Mouse (Mus musculus) MEL (cell line): ENCODE data around the gene Med7. TPM values are rescaled to one million over a fixed set of nuclear protein-coding genes. Genes with fewer than 3 reads are reported as not detected.

ENCODE experiments used
- DNase-seq: peaks from one replicate; pipeline ENCODE4 v3.0.0; 2011; ENCODE audit warnings: low read depth, low spot score
- H3K27ac ChIP-seq: 2 replicates; pipeline ENCODE4 v1.5.1; 2012; ENCODE audit warnings: low read depth, mild to moderate bottlenecking, control low read depth, low read length, moderate library complexity; ENCODE audit not compliant: control insufficient read depth
- H3K27me3 ChIP-seq, 2 experiments: fragments of 150-350 bp in 1 of 2; sonication (generic) in 1 of 2; 2 replicates each; pipeline ENCODE4 v1.6.1; 2012; ENCODE audit warnings: low read length in 2 of 2, mild to moderate bottlenecking in 2 of 2, improper control_type of control experiment in 1 of 2, moderate library complexity in 1 of 2; ENCODE audit not compliant: insufficient read depth in 2 of 2, control insufficient read depth in 1 of 2
- H3K36me3 ChIP-seq, 2 experiments: 2 replicates each; pipeline ENCODE4 v1.6.1; 2012 to 2014; ENCODE audit warnings: low read length in 2 of 2, improper control_type of control experiment in 1 of 2, inconsistent platforms in 1 of 2, mild to moderate bottlenecking in 1 of 2; ENCODE audit not compliant: insufficient read depth in 2 of 2, control insufficient read depth in 1 of 2
- H3K4me1 ChIP-seq, 2 experiments: fragments of 150-350 bp in 1 of 2; sonication (generic) in 1 of 2; 2 replicates each; pipeline ENCODE4 v1.6.1; 2012; ENCODE audit warnings: low read length in 2 of 2, improper control_type of control experiment in 1 of 2, mild to moderate bottlenecking in 1 of 2; ENCODE audit not compliant: insufficient read depth in 2 of 2, control insufficient read depth in 1 of 2
- H3K4me3 ChIP-seq, 2 experiments: fragments of 150-350 bp in 1 of 2; sonication (generic) in 1 of 2; 2 replicates each; pipeline ENCODE4 v1.5.1; 2012; ENCODE audit warnings: low read depth in 2 of 2, low read length in 2 of 2, mild to moderate bottlenecking in 2 of 2, moderate library complexity in 2 of 2, control low read depth in 1 of 2, improper control_type of control experiment in 1 of 2; ENCODE audit not compliant: control insufficient read depth in 1 of 2, insufficient read depth in 1 of 2
- H3K79me2 ChIP-seq: 2 replicates; pipeline ENCODE4 v1.6.1; 2012; ENCODE audit warnings: mild to moderate bottlenecking, low read length, moderate library complexity; ENCODE audit not compliant: control insufficient read depth, poor library complexity, insufficient read depth
- H3K9ac ChIP-seq: 2 replicates; pipeline ENCODE4 v1.6.1; 2012; ENCODE audit warnings: low read depth, mild to moderate bottlenecking, control low read depth, low read length, moderate library complexity; ENCODE audit not compliant: control insufficient read depth, poor library complexity, severe bottlenecking
- H3K9me3 ChIP-seq: fragments of 150-350 bp; sonication (generic); replicated peaks from 2 replicates; pipeline ENCODE4 v1.6.1; 2012; ENCODE audit warnings: mild to moderate bottlenecking, low read length, improper control_type of control experiment, moderate library complexity; ENCODE audit not compliant: insufficient read depth
- BHLHE40 ChIP-seq: IDR thresholded peaks from 2 replicates; pipeline ENCODE4 v1.6.1; 2012; ENCODE audit warnings: low read depth, mild to moderate bottlenecking, inconsistent platforms, low read length, improper control_type of control experiment, borderline replicate concordance
- CTCF ChIP-seq, 3 experiments: IDR thresholded peaks in 2 of 3; conservative IDR thresholded peaks in 1 of 3; 2 replicates each; pipeline ENCODE4 v1.5.1; 2011 to 2012; ENCODE audit warnings: low read length in 3 of 3, low read depth in 2 of 3, mild to moderate bottlenecking in 2 of 3, improper control_type of control experiment in 1 of 3, inconsistent platforms in 1 of 3, mixed read lengths in 1 of 3, moderate library complexity in 1 of 3; ENCODE audit not compliant: control insufficient read depth in 1 of 3, insufficient read depth in 1 of 3, poor library complexity in 1 of 3, severe bottlenecking in 1 of 3
- GABPA ChIP-seq: IDR thresholded peaks from 2 replicates; pipeline ENCODE4 v1.6.1; 2012; ENCODE audit warnings: low read depth, mild to moderate bottlenecking, inconsistent platforms, low read length, improper control_type of control experiment, moderate library complexity
- JUND ChIP-seq: IDR thresholded peaks from 2 replicates; pipeline ENCODE4 v1.6.1; 2011; ENCODE audit warnings: low read depth, mild to moderate bottlenecking, improper control_type of control experiment, low read length
- MEF2A ChIP-seq: IDR thresholded peaks from 2 replicates; pipeline ENCODE4 v1.6.1; 2014; ENCODE audit warnings: low read depth, mild to moderate bottlenecking, inconsistent platforms, low read length, improper control_type of control experiment; ENCODE audit not compliant: poor library complexity, insufficient replicate concordance, severe bottlenecking; ENCODE audit errors: extremely low read depth
- MYC ChIP-seq: IDR thresholded peaks from 2 replicates; pipeline ENCODE4 v1.6.1; 2011; ENCODE audit warnings: low read depth, mild to moderate bottlenecking, low read length, improper control_type of control experiment, moderate library complexity
- POLR2A ChIP-seq, 2 experiments: IDR thresholded peaks; 2 replicates each; pipeline ENCODE4 v1.6.1; 2011 to 2012; ENCODE audit warnings: low read length in 2 of 2, mild to moderate bottlenecking in 2 of 2, control low read depth in 1 of 2, improper control_type of control experiment in 1 of 2, low read depth in 1 of 2, moderate library complexity in 1 of 2; ENCODE audit not compliant: control insufficient read depth in 1 of 2, insufficient read depth in 1 of 2, poor library complexity in 1 of 2
- POLR2AphosphoS2 ChIP-seq: IDR thresholded peaks from 2 replicates; pipeline ENCODE4 v1.6.1; 2011; ENCODE audit warnings: low read length, improper control_type of control experiment
- POLR2AphosphoS5 ChIP-seq: IDR thresholded peaks from 2 replicates; pipeline ENCODE4 v1.6.1; 2012; ENCODE audit warnings: low read depth, borderline replicate concordance, mild to moderate bottlenecking, inconsistent platforms, low read length, moderate library complexity, mixed read lengths
- SMC3 ChIP-seq: IDR thresholded peaks from 2 replicates; pipeline ENCODE4 v1.6.1; 2011; ENCODE audit warnings: low read depth, low read length, improper control_type of control experiment
- TCF12 ChIP-seq: IDR thresholded peaks from 2 replicates; pipeline ENCODE4 v1.6.1; 2014; ENCODE audit warnings: low read depth, mild to moderate bottlenecking, inconsistent platforms, low read length, improper control_type of control experiment, moderate library complexity
- ZC3H11A ChIP-seq: IDR thresholded peaks from 2 replicates; pipeline ENCODE4 v1.6.1; 2012; ENCODE audit warnings: low read depth, mild to moderate bottlenecking, inconsistent platforms, low read length, improper control_type of control experiment
- ZKSCAN1 ChIP-seq: IDR thresholded peaks from 2 replicates; pipeline ENCODE4 v1.6.1; 2012; ENCODE audit warnings: low read depth, mild to moderate bottlenecking, inconsistent platforms, low read length, improper control_type of control experiment, moderate library complexity
- ZNF384 ChIP-seq: IDR thresholded peaks from 2 replicates; pipeline ENCODE4 v1.6.1; 2012; ENCODE audit warnings: low read depth, mild to moderate bottlenecking, inconsistent platforms, low read length, improper control_type of control experiment
- polyA plus RNA-seq, 2 experiments: library from polyadenylated mRNA; stranded (reverse) in 1 of 2; unstranded in 1 of 2; fragments of >175 nt in 1 of 2; fragments of >200 nt in 1 of 2; gene quantifications; 2 replicates each; pipeline versions ENCODE4 v1.2.1 to v1.2.4; 2012; ENCODE audit warnings: low replicate concordance in 2 of 2, low read depth in 1 of 2; ENCODE audit not compliant: insufficient read length in 2 of 2, insufficient read depth in 1 of 2, missing spikeins in 1 of 2
- total RNA-seq: library from RNA; depleted of rRNA; stranded (reverse); fragments of 300-350 nt; gene quantifications from 2 replicates; pipeline ENCODE4 v1.2.3, GENCODE M21; 2012; rRNA removed

Gene Med7
- total and polyA plus RNA-seq, 3 experiments = 56.5 to 57.8 TPM; not detected in 1

DNA sequence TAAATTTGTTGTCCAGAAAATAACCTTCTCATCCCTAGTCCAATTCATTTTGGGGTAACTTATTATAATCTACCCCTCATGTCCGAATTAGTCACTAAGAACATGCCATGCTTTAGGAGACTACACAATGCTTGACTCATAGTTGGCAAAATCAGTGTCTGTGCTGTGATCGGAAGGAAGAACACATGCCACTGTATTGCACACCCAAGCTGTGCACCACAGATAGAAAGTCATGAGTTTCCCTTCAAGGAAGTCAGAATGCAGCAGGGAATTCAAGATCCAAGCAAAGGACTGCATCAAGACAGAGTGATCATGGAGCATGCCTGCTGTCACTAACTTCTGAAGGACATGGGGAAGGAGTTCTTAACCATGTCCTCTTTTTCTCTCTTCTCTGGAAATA lies 51.9 kb downstream of the Med7 start:
- TF ChIP-seq BHLHE40 (no peak), ZC3H11A (no peak), POLR2AphosphoS2 (no peak), ZKSCAN1 (no peak), POLR2A (IDR thresholded peaks at IDR 0.05; ENCODE audit: control insufficient read depth in 1 of 2, insufficient read depth in 1 of 2, low read depth in 1 of 2, low read length in 2 of 2, poor library complexity in 1 of 2) (no peak), ZNF384 (no peak), SMC3 (no peak), MEF2A (no peak), MYC (no peak), TCF12 (no peak), CTCF (IDR thresholded peaks at IDR 0.05 in 2 of 3, conservative IDR thresholded peaks at IDR 0.05 in 1 of 3; ENCODE audit: control insufficient read depth in 1 of 3, insufficient read depth in 1 of 3, low read depth in 2 of 3, low read length in 3 of 3, poor library complexity in 1 of 3, severe bottlenecking in 1 of 3) (no peak), POLR2AphosphoS5 (no peak), GABPA (no peak), JUND (no peak)
- DNase-seq = no peak
- Histone ChIP-seq H3K36me3 (no peaks in the 10 kb centered on the region), H3K4me3 (no peak overlapping the region), H3K27ac (no peak overlapping the region), H3K9ac (no peak overlapping the region), H3K27me3 (peaks cover 2 to 7% of the 10 kb centered on the region in 2 experiments), H3K4me1 (no peaks in the 10 kb centered on the region), H3K79me2 (no peaks in the 10 kb centered on the region), H3K9me3 (no peaks in the 10 kb centered on the region)

Other genes starting within 250 kb of the Med7 start
- gene Fndc9, start 201.4 kb upstream of the Med7 start, total RNA-seq = 0.07 and 0.08 TPM in 2 replicates
- gene Fndc9, start 201.4 kb upstream of the Med7 start, polyA plus RNA-seq = under 1 TPM in 1 of 2 experiments, not detected in 1; 0.35 TPM
- 9.9 and 13.7 TPM in 2 replicates for gene Cyfip2, start 124.1 kb upstream of the Med7 start, total RNA-seq
- gene Cyfip2, start 124.1 kb upstream of the Med7 start, polyA plus RNA-seq = 10 to 100 TPM; 18.9 to 31.8 TPM
- gene Itk, start 47.4 kb upstream of the Med7 start, total RNA-seq = not detected in 2 replicates
- not detected for gene Itk, start 47.4 kb upstream of the Med7 start, polyA plus RNA-seq
- gene Fam71b, start 40.4 kb upstream of the Med7 start, total RNA-seq = not detected in 2 replicates
- gene Fam71b, start 40.4 kb upstream of the Med7 start, polyA plus RNA-seq = not detected
- 1.7 and 2.1 TPM in 2 replicates for gene Havcr2, start 18.0 kb downstream of the Med7 start, total RNA-seq
- 1 to 10 TPM in 1 of 2 experiments, not detected in 1; 1.3 TPM for gene Havcr2, start 18.0 kb downstream of the Med7 start, polyA plus RNA-seq
- not detected in 2 replicates for gene Gm12169, start 87.3 kb downstream of the Med7 start, total RNA-seq
- gene Gm12169, start 87.3 kb downstream of the Med7 start, polyA plus RNA-seq = not detected
- not detected in 2 replicates for gene BC053393, start 134.6 kb downstream of the Med7 start, total RNA-seq
- not detected for gene BC053393, start 134.6 kb downstream of the Med7 start, polyA plus RNA-seq
- not detected in 2 replicates for gene Dppa1, start 192.3 kb downstream of the Med7 start, total RNA-seq
- not detected for gene Dppa1, start 192.3 kb downstream of the Med7 start, polyA plus RNA-seq